Mouse (Mus musculus): ENCODE data around the gene Ctla4. TPM values are rescaled to one million over a fixed set of nuclear protein-coding genes. Genes with fewer than 3 reads are reported as not detected.

Gene Ctla4
- polyA plus RNA-seq, 1 experiment from 2014 or later: not detected

GRCm38 (mm10) chr1:60938256-60938655 lies 51.5 kb downstream of the Ctla4 start:
- Histone ChIP-seq H3K9ac (no peak overlapping the region), H3K27me3 (no peaks in the 10 kb centered on the region), H3K4me1 (no peaks in the 10 kb centered on the region), H3K36me3 (no peaks in the 10 kb centered on the region), H3K27ac (no peak overlapping the region), H3K4me2 (replicated peaks) (no peak overlapping the region), H3K9me3 (replicated peaks) (no peaks in the 10 kb centered on the region), H3K4me3 (no peak overlapping the region)
- WGBS: 80% methylated on average over 2 of the region's 2 CpGs
- no peak for ATAC-seq (ENCODE audit: low FRiP score)

GRCm38 (mm10) chr1:60938974-60939373 lies 52.2 kb downstream of the Ctla4 start:
- Histone ChIP-seq H3K4me2 (replicated peaks) (no peak overlapping the region), H3K4me3 (no peak overlapping the region), H3K27me3 (no peaks in the 10 kb centered on the region), H3K9ac (no peak overlapping the region), H3K4me1 (no peaks in the 10 kb centered on the region), H3K36me3 (no peaks in the 10 kb centered on the region), H3K9me3 (replicated peaks) (no peaks in the 10 kb centered on the region), H3K27ac (no peak overlapping the region)
- 87% methylated on average over 5 of the region's 5 CpGs for WGBS
- no peak for ATAC-seq (ENCODE audit: low FRiP score)

GRCm38 (mm10) chr1:60940023-60940422 lies 53.2 kb downstream of the Ctla4 start:
- H3K36me3 ChIP-seq: no peaks in the 10 kb centered on the region

GRCm38 (mm10) chr1:60940620-60941019 lies 53.8 kb downstream of the Ctla4 start:
- ATAC-seq (ENCODE audit: low FRiP score): no peak
- Histone ChIP-seq H3K27ac (no peak overlapping the region), H3K27me3 (no peaks in the 10 kb centered on the region), H3K4me3 (no peak overlapping the region), H3K9me3 (replicated peaks) (no peaks in the 10 kb centered on the region), H3K4me1 (no peaks in the 10 kb centered on the region), H3K9ac (no peak overlapping the region), H3K4me2 (replicated peaks) (no peak overlapping the region), H3K36me3 (no peaks in the 10 kb centered on the region)
- WGBS: 97% methylated on average over 1 of the region's 1 CpGs

More at GRCm38 (mm10) chr1:60940023-60940422, 53.2 kb downstream of the Ctla4 start:
- no peak overlapping the region for H3K9ac ChIP-seq
- WGBS: 82% methylated on average over 3 of the region's 3 CpGs
- H3K27ac ChIP-seq: no peak overlapping the region
- no peaks in the 10 kb centered on the region for H3K27me3 ChIP-seq
- H3K4me1 ChIP-seq: no peaks in the 10 kb centered on the region
- ATAC-seq (ENCODE audit: low FRiP score): no peak
- no peak overlapping the region for H3K4me2 ChIP-seq (replicated peaks)
- no peak overlapping the region for H3K4me3 ChIP-seq
- H3K9me3 ChIP-seq (replicated peaks): no peaks in the 10 kb centered on the region

GRCm38 (mm10) chr1:60941056-60942048 lies 54.6 kb downstream of the Ctla4 start:
- WGBS: 92% methylated on average over 5 of the region's 5 CpGs

GRCm38 (mm10) chr1:60942921-60943320 lies 56.1 kb downstream of the Ctla4 start:
- ATAC-seq (ENCODE audit: low FRiP score): no peak
- Histone ChIP-seq H3K27me3 (no peaks in the 10 kb centered on the region), H3K4me2 (replicated peaks) (no peak overlapping the region), H3K27ac (no peak overlapping the region), H3K9ac (no peak overlapping the region), H3K36me3 (no peaks in the 10 kb centered on the region), H3K9me3 (replicated peaks) (no peaks in the 10 kb centered on the region), H3K4me3 (no peak overlapping the region), H3K4me1 (no peaks in the 10 kb centered on the region)
- 85% methylated on average over 2 of the region's 2 CpGs for WGBS

More at GRCm38 (mm10) chr1:60941056-60942048, 54.6 kb downstream of the Ctla4 start:
- Histone ChIP-seq H3K4me3 (no peak overlapping the region), H3K36me3 (no peaks in the 10 kb centered on the region), H3K4me1 (no peaks in the 10 kb centered on the region), H3K9me3 (replicated peaks) (no peaks in the 10 kb centered on the region), H3K27ac (no peak overlapping the region), H3K4me2 (replicated peaks) (no peak overlapping the region), H3K27me3 (no peaks in the 10 kb centered on the region), H3K9ac (no peak overlapping the region)
- no peak for ATAC-seq (ENCODE audit: low FRiP score)

GRCm38 (mm10) chr1:60945633-60946401 lies 59.0 kb downstream of the Ctla4 start:
- no peak for ATAC-seq (ENCODE audit: low FRiP score)
- no peaks in the 10 kb centered on the region for H3K27me3 ChIP-seq
- no peak overlapping the region for H3K4me2 ChIP-seq (replicated peaks)
- H3K9ac ChIP-seq: no peak overlapping the region
- no peak overlapping the region for H3K4me3 ChIP-seq
- no peaks in the 10 kb centered on the region for H3K9me3 ChIP-seq (replicated peaks)
- H3K27ac ChIP-seq: no peak overlapping the region
- 80% methylated on average over 8 of the region's 8 CpGs for WGBS
- H3K36me3 ChIP-seq: no peaks in the 10 kb centered on the region
- no peaks in the 10 kb centered on the region for H3K4me1 ChIP-seq

GRCm38 (mm10) chr1:60948112-60948511 lies 61.3 kb downstream of the Ctla4 start:
- no peak overlapping the region for H3K27ac ChIP-seq
- no peak for ATAC-seq (ENCODE audit: low FRiP score)
- no peaks in the 10 kb centered on the region for H3K4me1 ChIP-seq
- no peaks in the 10 kb centered on the region for H3K9me3 ChIP-seq (replicated peaks)
- no peak overlapping the region for H3K4me3 ChIP-seq
- H3K4me2 ChIP-seq (replicated peaks): no peak overlapping the region
- no peaks in the 10 kb centered on the region for H3K36me3 ChIP-seq
- no peak overlapping the region for H3K9ac ChIP-seq
- WGBS: 91% methylated on average over 6 of the region's 6 CpGs
- no peaks in the 10 kb centered on the region for H3K27me3 ChIP-seq

- no peak overlapping the region for H3K4me3 ChIP-seq
- 81% methylated on average over 7 of the region's 7 CpGs for WGBS
- no peaks in the 10 kb centered on the region for H3K27me3 ChIP-seq
- no peak for ATAC-seq (ENCODE audit: low FRiP score)
- no peaks in the 10 kb centered on the region for H3K4me1 ChIP-seq
- H3K9ac ChIP-seq: no peak overlapping the region
- no peaks in the 10 kb centered on the region for H3K9me3 ChIP-seq (replicated peaks)
- no peak overlapping the region for H3K27ac ChIP-seq
- no peak overlapping the region for H3K4me2 ChIP-seq (replicated peaks)
- H3K36me3 ChIP-seq: no peaks in the 10 kb centered on the region
Observed at GRCm38 (mm10) chr1:60952958-60953357, 66.2 kb downstream of the Ctla4 start.

GRCm38 (mm10) chr1:60953686-60954085 lies 66.9 kb downstream of the Ctla4 start:
- no peaks in the 10 kb centered on the region for H3K27me3 ChIP-seq
- no peaks in the 10 kb centered on the region for H3K36me3 ChIP-seq
- no peak overlapping the region for H3K27ac ChIP-seq
- H3K4me3 ChIP-seq: no peak overlapping the region
- no peaks in the 10 kb centered on the region for H3K4me1 ChIP-seq
- 93% methylated on average over 7 of the region's 7 CpGs for WGBS
- H3K9ac ChIP-seq: no peak overlapping the region
- H3K4me2 ChIP-seq (replicated peaks): no peak overlapping the region
- H3K9me3 ChIP-seq (replicated peaks): no peaks in the 10 kb centered on the region
- ATAC-seq (ENCODE audit: low FRiP score): no peak

- ATAC-seq (ENCODE audit: low FRiP score): no peak
- Histone ChIP-seq H3K27me3 (no peaks in the 10 kb centered on the region), H3K4me2 (replicated peaks) (no peak overlapping the region), H3K4me3 (no peak overlapping the region), H3K4me1 (no peaks in the 10 kb centered on the region), H3K27ac (no peak overlapping the region), H3K9me3 (replicated peaks) (no peaks in the 10 kb centered on the region), H3K9ac (no peak overlapping the region), H3K36me3 (no peaks in the 10 kb centered on the region)
- 58% methylated on average over 2 of the region's 2 CpGs for WGBS
Observed at GRCm38 (mm10) chr1:60954759-60955158, 68.0 kb downstream of the Ctla4 start.

- WGBS: 91% methylated on average over 3 of the region's 3 CpGs
- Histone ChIP-seq H3K36me3 (no peaks in the 10 kb centered on the region), H3K9me3 (replicated peaks) (no peaks in the 10 kb centered on the region), H3K4me1 (no peaks in the 10 kb centered on the region), H3K27me3 (no peaks in the 10 kb centered on the region), H3K4me2 (replicated peaks) (no peak overlapping the region), H3K27ac (no peak overlapping the region), H3K9ac (no peak overlapping the region), H3K4me3 (no peak overlapping the region)
- ATAC-seq (ENCODE audit: low FRiP score): no peak
Observed at GRCm38 (mm10) chr1:60955186-60955585, 68.4 kb downstream of the Ctla4 start.
